Mouse (Mus musculus) thymus, postnatal 25 days (tissue): ENCODE measurements around the gene Olfr578.

ENCODE experiments used
- DNase-seq: peaks from one replicate; pipeline ENCODE4 v3.0.0; 2022

Olfr578 gene

DNA sequence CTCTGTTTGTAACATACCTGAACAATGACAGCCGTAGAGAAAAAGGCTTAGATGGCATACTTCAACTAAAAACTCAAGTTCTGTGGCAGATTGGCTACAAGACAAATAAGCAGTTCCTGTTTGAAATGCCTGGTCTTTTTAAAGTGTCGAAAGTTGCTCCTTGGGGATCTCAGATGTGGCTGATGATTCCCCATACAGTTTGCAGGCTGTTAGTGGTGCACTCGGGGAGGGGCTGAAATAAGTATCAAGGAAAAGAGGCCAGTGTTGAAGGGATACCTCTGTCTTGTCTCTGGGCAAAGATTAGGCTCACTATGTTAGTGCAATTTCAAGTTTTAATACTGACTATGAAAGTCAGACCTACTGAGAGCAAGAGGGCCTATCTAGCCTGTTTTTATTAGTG is at the start of gene Olfr578:
Gene Olfr578 (minus strand): TSS at position 101 of the 400 bp plus-strand sequence.
- DNase-seq = no peak

DNA sequence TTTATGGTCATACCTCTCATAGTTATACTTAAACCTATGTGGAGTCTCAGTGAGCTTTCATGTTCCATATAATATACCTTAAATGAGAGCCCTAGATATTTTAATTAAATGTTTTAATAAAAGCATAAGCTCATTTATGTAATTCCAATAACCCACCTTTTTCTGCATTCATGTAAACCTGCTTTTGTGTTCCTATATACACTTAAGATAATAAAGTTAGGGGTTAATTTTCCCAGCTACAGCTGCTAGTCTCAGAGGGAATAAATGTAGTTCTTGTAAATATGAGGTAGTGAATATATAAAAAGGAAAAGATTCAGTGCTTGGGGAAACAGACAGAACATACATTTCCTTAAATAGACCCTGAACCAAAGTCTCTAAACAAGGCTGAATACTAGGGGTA is 48.6 kb upstream of the Olfr578 start, which contains the start of gene Olfr582:
Gene Olfr582 (plus strand): TSS at position 301 of the 400 bp plus-strand sequence.
- no peak for DNase-seq

DNA sequence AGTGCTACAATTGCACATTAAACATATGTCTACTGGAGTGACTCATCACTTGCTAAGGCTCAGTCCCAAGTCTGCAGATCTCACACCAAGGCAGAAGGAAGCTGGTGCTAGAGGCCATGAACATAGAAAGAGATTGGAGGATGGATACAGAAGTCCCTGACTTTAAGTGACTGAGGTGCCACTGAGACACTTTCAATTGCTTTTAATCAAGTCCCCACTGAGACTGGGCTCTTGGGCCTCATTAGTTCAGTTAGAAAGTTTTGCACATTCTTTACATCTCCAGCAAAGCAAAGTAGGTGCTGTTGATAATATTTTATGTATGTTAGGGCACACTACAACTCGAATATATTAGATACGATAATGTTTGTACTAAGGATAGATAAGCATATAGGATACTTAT is 13.3 kb downstream of the Olfr578 start, which contains the start of gene Olfr577:
Gene Olfr577 (minus strand): TSS at position 101 of the 400 bp plus-strand sequence.
- DNase-seq = no peak

DNA sequence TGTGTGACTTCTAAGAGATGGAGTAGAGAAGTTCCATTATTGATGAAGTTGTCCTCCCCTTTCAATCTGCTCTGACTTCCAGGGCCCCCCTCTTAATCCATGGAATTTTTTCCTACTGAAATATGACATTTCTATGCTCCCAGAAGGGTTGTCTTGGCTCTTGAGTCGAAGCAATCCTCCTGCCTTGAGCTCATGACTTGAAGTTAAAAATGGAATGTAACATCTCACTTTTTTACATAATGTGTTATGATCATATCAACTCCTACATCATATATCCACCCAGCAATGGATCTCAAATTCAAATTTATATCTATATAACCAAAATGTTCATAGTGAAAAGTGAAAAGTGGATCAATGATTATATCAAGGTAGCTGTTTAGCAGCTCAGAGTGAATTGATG is 14.7 kb downstream of the Olfr578 start:
- DNase-seq = no peak

DNA sequence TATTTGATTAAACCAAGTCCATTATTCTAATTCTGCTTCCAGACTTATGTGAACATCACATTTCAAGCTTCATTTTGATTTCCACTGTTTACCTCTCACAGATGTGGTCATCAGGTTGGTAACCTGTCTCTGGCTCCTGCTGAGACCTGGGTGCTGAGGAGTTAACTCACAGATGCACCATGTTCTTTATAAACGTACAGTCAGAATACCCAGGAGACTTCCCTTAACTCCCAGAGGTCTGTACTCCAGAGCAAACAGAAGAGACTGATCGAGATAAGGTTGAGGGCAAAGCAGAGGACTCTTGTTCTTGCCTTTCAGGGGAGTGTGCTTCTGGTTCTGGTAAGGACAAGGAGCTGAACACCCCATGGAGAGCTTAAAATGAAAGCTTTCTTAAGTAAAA is 26.8 kb downstream of the Olfr578 start, which contains the start of gene Olfr576:
Gene Olfr576 (plus strand): TSS at position 301 of the 400 bp plus-strand sequence.
- no peak for DNase-seq

DNA sequence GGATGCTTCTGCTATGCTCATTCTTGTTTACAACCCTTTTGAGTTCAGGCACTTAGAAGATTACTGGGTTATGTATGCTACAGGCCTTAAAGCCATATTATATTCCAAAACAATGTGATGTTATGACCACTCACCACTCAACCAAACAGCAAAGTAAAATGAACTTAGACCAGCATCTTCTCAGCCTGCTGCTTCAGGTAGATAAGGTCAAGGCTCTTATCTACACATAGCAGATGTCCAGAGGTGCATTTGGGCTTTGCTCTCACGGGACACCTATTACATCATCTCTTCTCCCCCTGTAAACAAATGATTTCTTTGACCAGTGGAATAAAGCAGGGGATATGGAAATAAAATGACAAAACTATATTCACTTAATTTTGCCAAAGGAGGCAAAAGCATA is 30.5 kb downstream of the Olfr578 start, which contains the start of gene Olfr575:
Gene Olfr575 (minus strand): TSS at position 183 of the 400 bp plus-strand sequence.
- no peak for DNase-seq

DNA sequence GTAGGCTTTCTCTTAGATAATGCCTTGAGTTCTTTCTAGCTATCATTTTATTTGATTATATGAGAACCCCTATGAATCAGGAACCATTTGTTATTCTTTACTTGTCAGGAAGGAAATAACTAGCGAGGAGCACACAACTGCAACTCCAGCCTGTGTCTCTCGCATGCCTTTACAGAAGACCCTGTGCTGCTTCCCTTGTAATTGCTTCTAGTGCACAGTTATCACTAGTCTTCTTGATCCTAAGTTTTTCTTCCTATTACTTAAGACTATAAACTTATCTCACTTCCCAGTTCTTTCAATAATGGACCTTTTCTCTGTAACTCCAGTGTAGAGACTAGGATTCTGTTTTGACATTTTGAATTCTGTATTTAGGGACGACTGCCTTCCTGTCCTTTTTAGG is 31.0 kb downstream of the Olfr578 start:
- no peak for DNase-seq

DNA sequence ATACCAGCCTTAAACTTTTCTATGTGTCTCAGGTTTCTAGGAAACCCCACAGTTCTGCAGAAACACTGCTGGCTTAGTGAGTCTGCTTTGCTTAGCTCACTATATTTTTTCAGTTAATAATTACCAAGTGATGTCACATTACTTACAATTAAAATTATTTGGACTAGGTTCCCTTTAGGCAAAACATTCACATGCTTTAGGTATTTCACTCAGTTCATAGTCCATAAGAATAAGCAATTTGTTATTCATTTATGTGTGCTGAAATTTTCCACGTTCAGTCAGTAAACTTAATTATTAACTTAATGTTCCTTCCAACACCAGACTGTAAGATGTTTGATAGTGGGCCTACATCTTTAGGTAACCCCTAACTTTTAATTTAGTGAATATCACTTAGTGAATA is 38.4 kb downstream of the Olfr578 start:
- DNase-seq = no peak

DNA sequence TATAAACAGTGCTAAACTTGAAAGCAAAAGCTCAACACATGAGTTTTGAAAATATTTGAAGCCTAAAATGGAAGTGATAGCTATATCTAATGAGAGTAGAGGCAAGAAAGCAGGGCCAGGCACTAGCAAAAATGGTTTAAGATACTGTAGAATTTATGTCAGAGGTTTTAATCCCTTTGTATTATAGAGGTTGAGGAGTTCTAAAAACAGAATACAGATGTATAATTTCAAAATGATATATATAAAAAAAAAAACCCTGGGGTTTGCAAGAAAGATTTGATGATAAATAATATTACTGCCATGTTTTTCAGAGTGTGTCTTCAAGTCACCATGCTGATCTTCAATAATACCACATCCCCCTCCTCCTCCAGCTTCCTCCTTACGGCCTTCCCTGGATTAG is 41.0 kb downstream of the Olfr578 start, which contains the start of gene Olfr574:
Gene Olfr574 (plus strand): TSS at position 301 of the 400 bp plus-strand sequence.
- DNase-seq = no peak

DNA sequence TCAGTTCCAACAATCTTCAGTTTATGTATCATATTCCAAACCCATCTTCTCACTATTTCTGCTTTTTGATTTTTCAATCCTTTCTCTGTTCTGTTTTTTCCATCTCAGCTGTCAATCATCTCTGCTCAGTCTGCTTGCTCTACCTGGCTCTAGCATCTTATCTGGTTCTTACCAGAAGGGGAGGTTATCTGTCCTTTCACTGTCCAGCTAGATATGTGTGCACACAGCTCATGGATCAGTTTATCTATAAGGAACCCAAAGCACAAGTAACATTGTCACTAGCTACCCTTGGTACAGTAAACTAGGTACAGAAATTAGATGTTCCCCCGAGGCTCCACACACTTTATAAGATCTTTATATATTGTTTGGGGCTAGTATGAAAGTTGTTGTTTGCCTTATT is 45.7 kb downstream of the Olfr578 start:
- DNase-seq = no peak

DNA sequence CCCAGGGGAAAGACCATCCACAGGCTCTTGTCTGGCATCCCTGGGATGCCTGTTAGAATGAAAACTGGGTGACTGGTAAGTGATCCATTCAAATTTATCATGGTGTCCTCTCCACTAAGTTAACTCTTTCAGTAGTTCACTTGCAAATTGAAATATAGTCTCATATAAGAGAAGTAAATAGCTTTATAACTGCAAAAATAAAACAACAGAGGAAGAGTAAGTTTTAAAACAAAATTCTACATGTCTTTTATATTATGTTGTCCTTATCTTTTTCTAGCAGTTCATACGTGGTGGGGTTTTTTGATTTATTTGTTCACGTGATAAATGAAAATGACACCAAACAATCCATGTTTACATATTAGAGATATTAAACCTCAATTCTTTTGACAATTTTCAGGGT is 46.6 kb downstream of the Olfr578 start, which contains the start of gene Olfr573-ps1:
Gene Olfr573-ps1 (minus strand): TSS at position 101 of the 400 bp plus-strand sequence.
- no peak for DNase-seq
